Mouse (Mus musculus): Measurements from ENCODE around the gene Ctnnd2.

- TF ChIP-seq E2F4 (IDR thresholded peaks at IDR 0.05; ENCODE audit: insufficient read depth): no peak
- TF ChIP-seq POLR2AphosphoS2 (IDR thresholded peaks at IDR 0.05; ENCODE audit: insufficient read length, low read depth): no peak
- TF ChIP-seq USF1 (IDR thresholded peaks at IDR 0.05; ENCODE audit: low read depth): no peak
- no peak for TF ChIP-seq MYOD1 (IDR thresholded peaks at IDR 0.05; ENCODE audit: control insufficient read depth in 1 of 3, insufficient read length in 2 of 3, low read depth in 2 of 3)
- no peak for TF ChIP-seq TCF12 (IDR thresholded peaks at IDR 0.05; ENCODE audit: insufficient read depth, poor library complexity, severe bottlenecking)
- no peak for TF ChIP-seq POLR2A (IDR thresholded peaks at IDR 0.05; ENCODE audit: insufficient read length, low read depth)
Observed at GRCm38 (mm10) chr15:30406254-30406653, 233.9 kb downstream of the Ctnnd2 start.
